Mouse (Mus musculus): ENCODE results near the gene Unc5cl. TPM values are rescaled to one million over a fixed set of nuclear protein-coding genes. Genes with fewer than 3 reads are reported as not detected.

Unc5cl gene
- polyA plus RNA-seq, 1 experiment from 2014 or later: 0.68 TPM

GRCm38 (mm10) chr17:48538328-48538727 lies 83.6 kb downstream of the Unc5cl start:
- no peaks in the 10 kb centered on the region for H3K36me3 ChIP-seq (replicated peaks; ENCODE audit: insufficient read depth, low read length)
- no peak for ATAC-seq
- TF ChIP-seq EP300 (IDR thresholded peaks at IDR 0.05; ENCODE audit: low read depth) (no peak), CTCF (IDR thresholded peaks at IDR 0.05; ENCODE audit: low read depth) (peak; percentile 75)
- H3K4me3 ChIP-seq (ENCODE audit: low read depth, low read length): no peak overlapping the region
- DNase-seq: peak; percentile 54
- 73% methylated on average over 5 of the region's 5 CpGs for WGBS (ENCODE audit: insufficient replicate concordance)
- H3K9ac ChIP-seq (replicated peaks): no peak overlapping the region
- H3K9me3 ChIP-seq (ENCODE audit: low read length): no peaks in the 10 kb centered on the region
- H3K4me1 ChIP-seq (ENCODE audit: insufficient read depth): no peaks in the 10 kb centered on the region
- H3K27ac ChIP-seq (ENCODE audit: low read depth): no peak overlapping the region
- no peak overlapping the region for H3K4me2 ChIP-seq (ENCODE audit: low read depth, low read length)
- H3K27me3 ChIP-seq (ENCODE audit: insufficient read depth, low read length): no peaks in the 10 kb centered on the region

GRCm38 (mm10) chr17:48539326-48539725 lies 84.6 kb downstream of the Unc5cl start:
- H3K4me1 ChIP-seq (ENCODE audit: insufficient read depth): no peaks in the 10 kb centered on the region
- no peak overlapping the region for H3K4me3 ChIP-seq (ENCODE audit: low read depth, low read length)
- H3K27ac ChIP-seq (ENCODE audit: low read depth): no peak overlapping the region
- H3K4me2 ChIP-seq (ENCODE audit: low read depth, low read length): no peak overlapping the region
- H3K9ac ChIP-seq (replicated peaks): no peak overlapping the region
- no peak for TF ChIP-seq CTCF (IDR thresholded peaks at IDR 0.05; ENCODE audit: low read depth)
- TF ChIP-seq EP300 (IDR thresholded peaks at IDR 0.05; ENCODE audit: low read depth): no peak
- H3K36me3 ChIP-seq (replicated peaks; ENCODE audit: insufficient read depth, low read length): no peaks in the 10 kb centered on the region
- 85% methylated on average over 17 of the region's 17 CpGs for WGBS (ENCODE audit: insufficient replicate concordance)
- H3K27me3 ChIP-seq (ENCODE audit: insufficient read depth, low read length): no peaks in the 10 kb centered on the region
- H3K9me3 ChIP-seq (ENCODE audit: low read length): no peaks in the 10 kb centered on the region
- no peak for DNase-seq
- ATAC-seq: no peak

- Histone ChIP-seq H3K36me3 (replicated peaks; ENCODE audit: insufficient read depth, low read length) (no peaks in the 10 kb centered on the region), H3K27me3 (ENCODE audit: insufficient read depth, low read length) (no peaks in the 10 kb centered on the region), H3K27ac (ENCODE audit: low read depth) (no peak overlapping the region), H3K4me2 (ENCODE audit: low read depth, low read length) (no peak overlapping the region), H3K9me3 (ENCODE audit: low read length) (no peaks in the 10 kb centered on the region), H3K4me3 (ENCODE audit: low read depth, low read length) (no peak overlapping the region), H3K9ac (replicated peaks) (no peak overlapping the region), H3K4me1 (ENCODE audit: insufficient read depth) (no peaks in the 10 kb centered on the region)
- 76% methylated on average over 11 of the region's 11 CpGs for WGBS (ENCODE audit: insufficient replicate concordance)
- no peak for TF ChIP-seq CTCF (IDR thresholded peaks at IDR 0.05; ENCODE audit: low read depth)
- TF ChIP-seq EP300 (IDR thresholded peaks at IDR 0.05; ENCODE audit: low read depth): no peak
- ATAC-seq (no peak), DNase-seq (no peak)
These were observed 88.0 kb downstream of the Unc5cl start for GRCm38 (mm10) chr17:48542733-48543132.

GRCm38 (mm10) chr17:48543301-48543765 lies 88.6 kb downstream of the Unc5cl start:
- ATAC-seq (no peak), DNase-seq (no peak)
- 66% methylated on average over 15 of the region's 15 CpGs for WGBS (ENCODE audit: insufficient replicate concordance)
- no peaks in the 10 kb centered on the region for H3K27me3 ChIP-seq (ENCODE audit: insufficient read depth, low read length)
- H3K9ac ChIP-seq (replicated peaks): no peak overlapping the region
- H3K4me2 ChIP-seq (ENCODE audit: low read depth, low read length): no peak overlapping the region
- H3K27ac ChIP-seq (ENCODE audit: low read depth): no peak overlapping the region
- no peaks in the 10 kb centered on the region for H3K9me3 ChIP-seq (ENCODE audit: low read length)
- no peak overlapping the region for H3K4me3 ChIP-seq (ENCODE audit: low read depth, low read length)
- H3K4me1 ChIP-seq (ENCODE audit: insufficient read depth): no peaks in the 10 kb centered on the region
- TF ChIP-seq CTCF (IDR thresholded peaks at IDR 0.05; ENCODE audit: low read depth) (no peak), EP300 (IDR thresholded peaks at IDR 0.05; ENCODE audit: low read depth) (no peak)
- no peaks in the 10 kb centered on the region for H3K36me3 ChIP-seq (replicated peaks; ENCODE audit: insufficient read depth, low read length)

GRCm38 (mm10) chr17:48544722-48545121 lies 90.0 kb downstream of the Unc5cl start:
- TF ChIP-seq EP300 (IDR thresholded peaks at IDR 0.05; ENCODE audit: low read depth) (no peak), CTCF (IDR thresholded peaks at IDR 0.05; ENCODE audit: low read depth) (no peak)
- Histone ChIP-seq H3K9ac (replicated peaks) (no peak overlapping the region), H3K4me2 (ENCODE audit: low read depth, low read length) (no peak overlapping the region), H3K4me1 (ENCODE audit: insufficient read depth) (no peaks in the 10 kb centered on the region), H3K4me3 (ENCODE audit: low read depth, low read length) (no peak overlapping the region), H3K36me3 (replicated peaks; ENCODE audit: insufficient read depth, low read length) (no peaks in the 10 kb centered on the region), H3K9me3 (ENCODE audit: low read length) (no peaks in the 10 kb centered on the region), H3K27ac (ENCODE audit: low read depth) (no peak overlapping the region), H3K27me3 (ENCODE audit: insufficient read depth, low read length) (no peaks in the 10 kb centered on the region)
- no peak for ATAC-seq
- 24% methylated on average over 9 of the region's 9 CpGs for WGBS (ENCODE audit: insufficient replicate concordance)
- DNase-seq: no peak

- 64% methylated on average over 28 of the region's 28 CpGs for WGBS (ENCODE audit: insufficient replicate concordance)
- no peak overlapping the region for H3K27ac ChIP-seq (ENCODE audit: low read depth)
- no peak for TF ChIP-seq CTCF (IDR thresholded peaks at IDR 0.05; ENCODE audit: low read depth)
- TF ChIP-seq EP300 (IDR thresholded peaks at IDR 0.05; ENCODE audit: low read depth): no peak
- ATAC-seq: no peak
- H3K9me3 ChIP-seq (ENCODE audit: low read length): no peaks in the 10 kb centered on the region
- H3K36me3 ChIP-seq (replicated peaks; ENCODE audit: insufficient read depth, low read length): no peaks in the 10 kb centered on the region
- no peak overlapping the region for H3K4me2 ChIP-seq (ENCODE audit: low read depth, low read length)
- no peaks in the 10 kb centered on the region for H3K27me3 ChIP-seq (ENCODE audit: insufficient read depth, low read length)
- H3K4me1 ChIP-seq (ENCODE audit: insufficient read depth): no peaks in the 10 kb centered on the region
- H3K4me3 ChIP-seq (ENCODE audit: low read depth, low read length): no peak overlapping the region
- no peak overlapping the region for H3K9ac ChIP-seq (replicated peaks)
- no peak for DNase-seq
These were observed 90.7 kb downstream of the Unc5cl start for GRCm38 (mm10) chr17:48545223-48545943.
